Mouse (Mus musculus) heart, adult 2 months (tissue): ENCODE measurements around the gene Pafah1b3.

ENCODE experiments used
- CTCF ChIP-seq: fragments of 200-600 bp; IDR thresholded peaks from 2 replicates; pipeline ENCODE4 v1.8.1; 2022; ENCODE audit warnings: antibody characterized with exemption, mild to moderate bottlenecking, moderate library complexity
- POLR2A ChIP-seq: fragments of 200-500 bp; IDR thresholded peaks from 2 replicates; pipeline ENCODE4 v1.6.1; 2011; ENCODE audit warnings: mild to moderate bottlenecking, low read depth, low read length, control low read depth; ENCODE audit not compliant: insufficient read depth

GRCm38 (mm10) chr7:25292107-25292506 lies 5.7 kb downstream of the Pafah1b3 start:
- no peak for TF ChIP-seq CTCF
- TF ChIP-seq POLR2A = no peak
